Comparison of ENCODE assay signal across 10 mouse cellular contexts in genomic region chr9:58305686-58306085, GRCm38 (mm10). TPM values are rescaled to one million over a fixed set of nuclear protein-coding genes. Genes with fewer than 3 reads are reported as not detected.
DNase-seq lines count a peak whose midpoint lies in the region; ATAC-seq and TF ChIP-seq lines count a peak whose summit lies in the region.
"Had no signal": no experiment of that assay in that cellular context is flagged by ENCODE, and none has a peak within 500 bp of the region (broad histone marks: within the 10 kb centered on the region; RNA-seq: fewer than 3 reads in every experiment).

No protein-coding gene starts in this region.

- no peak for ATAC-seq in heart, embryonic 15.5 days (replicated peaks; ENCODE audit: insufficient number of reproducible peaks, insufficient read depth, low FRiP score, low read depth)
- ATAC-seq: liver, postnatal 0 days had no signal

- no peak overlapping the region for H3K27ac ChIP-seq in cerebellum, adult 2 months (ENCODE audit: insufficient read depth, low read length)
- H3K27ac ChIP-seq in heart, embryonic 15.5 days, result peak overlapping the region; percentile 58
- H3K27ac ChIP-seq: neural tube, embryonic 12.5 days had no signal

- WGBS in cerebellum, adult 2 months, result 13% methylated on average over 6 of the region's 6 CpGs
- 28% methylated on average over 6 of the region's 6 CpGs for WGBS in heart, embryonic 15.5 days

- no peaks in the 10 kb centered on the region for H3K27me3 ChIP-seq in cerebellum, adult 2 months (ENCODE audit: control insufficient read depth, insufficient read depth, low read length)
- no peaks in the 10 kb centered on the region for H3K27me3 ChIP-seq in heart, embryonic 15.5 days

- no peaks in the 10 kb centered on the region; the same call in 1 of the 2 replicates for H3K4me1 ChIP-seq in cerebellum, adult 2 months (ENCODE audit: control insufficient read depth, insufficient read depth, low read length)
- H3K4me1 ChIP-seq in heart, embryonic 15.5 days (replicated peaks), result peaks cover 75% of the 10 kb centered on the region

- H3K4me3 ChIP-seq in cerebellum, adult 2 months (replicated peaks; ENCODE audit: insufficient read depth, low read depth, low read length), result no peak overlapping the region
- no peak overlapping the region for H3K4me3 ChIP-seq in heart, embryonic 15.5 days
- H3K4me3 ChIP-seq: neural tube, embryonic 12.5 days had no signal

- H3K9ac ChIP-seq in heart, embryonic 15.5 days, result no peak overlapping the region
- H3K9ac ChIP-seq: liver, postnatal 0 days; neural tube, embryonic 12.5 days had no signal

- DNase-seq in cerebellum, adult 2 months, result peak; percentile 19 to 20
- no peak for DNase-seq in cerebellum, postnatal 14 days
- peak; percentile 52 to 57 for DNase-seq in lung, adult 18-20 months
- DNase-seq in lung, postnatal 10 days, result no peak
- peak; percentile 27 for DNase-seq in lung, postnatal 25 days (ENCODE audit: low spot score)
- no peak for DNase-seq in spleen, postnatal 4 days (ENCODE audit: low spot score in 2 of 2)
- no peak for DNase-seq in adrenal gland, postnatal 36 days
- DNase-seq: liver, postnatal 0 days had no signal

- no peaks in the 10 kb centered on the region for H3K36me3 ChIP-seq in heart, embryonic 15.5 days
- H3K36me3 ChIP-seq: neural tube, embryonic 12.5 days had no signal

- TF ChIP-seq POLR2A in cerebellum, adult 2 months (IDR thresholded peaks at IDR 0.05; ENCODE audit: borderline replicate concordance, insufficient read depth, low read length), result no peak

- no peak for TF ChIP-seq CTCF in cerebellum, adult 2 months (IDR thresholded peaks at IDR 0.05; ENCODE audit: borderline replicate concordance, insufficient read depth, low read depth, low read length)

- H3K9me3 ChIP-seq in heart, embryonic 15.5 days (replicated peaks), result no peaks in the 10 kb centered on the region
- H3K9me3 ChIP-seq: neural tube, embryonic 12.5 days had no signal

- no peak overlapping the region for H3K4me2 ChIP-seq in heart, embryonic 15.5 days
- H3K4me2 ChIP-seq: neural tube, embryonic 12.5 days had no signal

RNA-seq across cellular contexts. Expression of gene Loxl1, which starts 7.3 kb away (rescaled TPM):
- polyA plus RNA-seq in cerebellum, adult 2 months (2012; rRNA removed), result 2.3 and 2.7 TPM in 2 replicates
- polyA plus RNA-seq in heart, embryonic 15.5 days (2015; fragmentation: Nextera tagmentation; extraction: Ambion mirVana), result 54.6 and 78.1 TPM in 2 replicates
- total RNA-seq in adrenal gland, postnatal 36 days (2021), result 10 to 100 TPM; 22.9 to 33.9 TPM

RNA-seq across cellular contexts. Expression of gene Stoml1, which starts 52.7 kb away (rescaled TPM):
- polyA plus RNA-seq in cerebellum, adult 2 months (2012; rRNA removed), result 98.3 and 99.1 TPM in 2 replicates
- polyA plus RNA-seq in heart, embryonic 15.5 days (2015; fragmentation: Nextera tagmentation; extraction: Ambion mirVana), result 25.2 and 28.6 TPM in 2 replicates
- total RNA-seq in adrenal gland, postnatal 36 days (2021), result 10 to 100 TPM; 15.7 to 19.2 TPM

RNA-seq across cellular contexts. Expression of gene Pml, which starts 56.1 kb away (rescaled TPM):
- polyA plus RNA-seq in cerebellum, adult 2 months (2012; rRNA removed), result 9.9 and 12.2 TPM in 2 replicates
- 10.0 and 15.8 TPM in 2 replicates for polyA plus RNA-seq in heart, embryonic 15.5 days (2015; fragmentation: Nextera tagmentation; extraction: Ambion mirVana)
- total RNA-seq in adrenal gland, postnatal 36 days (2021), result 10 to 100 TPM; 22.4 to 24.2 TPM

Comparison
In these comparisons a context has a peak if more than half of its experiments do, and no peak if none do; other contexts are left out.
1. DNase-seq: peak in cerebellum, adult 2 months (2 of 2), lung, adult 18-20 months (2 of 2) and lung, postnatal 25 days (single experiment); none in cerebellum, postnatal 14 days (0 of 2), lung, postnatal 10 days (single experiment), spleen, postnatal 4 days (0 of 2) and adrenal gland, postnatal 36 days (0 of 2).
2. RNA of gene Loxl1, which starts 7.3 kb away (polyA plus RNA-seq): 54.6 to 78.1 TPM in heart, embryonic 15.5 days; 2.3 to 2.7 TPM in cerebellum, adult 2 months; every median in the first group is over 10 times any median in the second.